Mouse (Mus musculus): ENCODE measurements around the gene Cd33.

Gene Cd33

DNA sequence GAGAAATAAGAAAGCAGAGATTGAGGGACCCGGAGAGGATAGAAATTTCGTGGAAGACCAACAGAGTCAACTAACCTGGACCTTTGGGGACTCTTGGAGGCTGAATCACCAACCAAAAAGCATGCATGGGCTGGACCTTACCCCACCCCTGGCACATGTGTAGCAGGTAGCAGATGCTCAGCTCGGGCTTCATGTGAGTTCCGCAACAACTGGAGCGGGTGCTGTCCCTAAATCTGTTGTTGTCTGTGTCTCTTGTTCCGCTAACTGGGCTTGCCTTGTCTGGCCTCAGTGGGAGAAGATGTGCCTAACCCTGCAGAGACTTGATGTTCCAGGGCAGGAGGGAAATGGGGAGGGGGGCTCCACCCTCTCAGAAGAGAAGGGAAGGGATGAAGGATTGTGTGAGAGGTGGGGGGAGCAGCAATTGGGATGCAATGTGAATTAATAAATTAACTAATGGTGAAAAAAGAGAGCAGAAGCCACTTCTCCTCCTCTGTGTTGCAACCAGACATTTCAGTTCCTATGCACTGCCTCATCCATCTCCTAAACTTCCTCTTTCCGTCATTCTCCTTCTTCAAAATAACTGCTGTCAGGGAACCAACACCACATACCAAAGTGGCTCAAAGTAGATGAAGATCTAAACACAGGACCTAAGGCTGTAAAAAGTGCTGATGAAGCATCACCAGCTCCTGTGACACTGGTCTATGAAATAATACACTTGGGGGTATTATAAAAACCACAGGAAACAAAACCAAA lies at the start of gene Cd33:
Gene Cd33, minus strand, starts transcription at position 204 of the 753 bp plus-strand sequence.
- no peak for DNase-seq (ENCODE audit: low spot score in 2 of 2)

GRCm38 (mm10) chr7:43584790-43585189 lies 40.6 kb upstream of the Cd33 start:
- DNase-seq (ENCODE audit: low spot score in 2 of 2), result no peak

DNA sequence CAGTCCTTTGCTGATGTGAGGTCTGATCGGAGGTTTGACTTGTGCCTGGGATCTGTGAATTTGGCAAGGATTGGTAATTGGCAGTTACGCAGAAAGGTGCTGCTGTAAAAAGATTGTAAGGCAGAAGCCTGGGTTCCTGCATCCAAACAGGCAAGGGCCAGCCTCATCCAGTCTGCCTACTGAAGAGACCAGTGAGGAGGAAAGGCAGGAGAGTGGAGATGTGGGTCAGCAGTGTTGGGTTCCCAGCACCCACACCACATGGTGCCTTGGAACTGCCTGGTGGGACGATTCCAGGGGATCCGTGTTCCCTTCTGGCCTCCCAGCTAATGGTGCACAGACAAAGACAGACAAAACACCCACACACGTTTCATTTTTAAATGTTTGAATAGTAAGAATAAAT lies 36.3 kb upstream of the Cd33 start:
- no peak for DNase-seq (ENCODE audit: low spot score in 2 of 2)

DNA sequence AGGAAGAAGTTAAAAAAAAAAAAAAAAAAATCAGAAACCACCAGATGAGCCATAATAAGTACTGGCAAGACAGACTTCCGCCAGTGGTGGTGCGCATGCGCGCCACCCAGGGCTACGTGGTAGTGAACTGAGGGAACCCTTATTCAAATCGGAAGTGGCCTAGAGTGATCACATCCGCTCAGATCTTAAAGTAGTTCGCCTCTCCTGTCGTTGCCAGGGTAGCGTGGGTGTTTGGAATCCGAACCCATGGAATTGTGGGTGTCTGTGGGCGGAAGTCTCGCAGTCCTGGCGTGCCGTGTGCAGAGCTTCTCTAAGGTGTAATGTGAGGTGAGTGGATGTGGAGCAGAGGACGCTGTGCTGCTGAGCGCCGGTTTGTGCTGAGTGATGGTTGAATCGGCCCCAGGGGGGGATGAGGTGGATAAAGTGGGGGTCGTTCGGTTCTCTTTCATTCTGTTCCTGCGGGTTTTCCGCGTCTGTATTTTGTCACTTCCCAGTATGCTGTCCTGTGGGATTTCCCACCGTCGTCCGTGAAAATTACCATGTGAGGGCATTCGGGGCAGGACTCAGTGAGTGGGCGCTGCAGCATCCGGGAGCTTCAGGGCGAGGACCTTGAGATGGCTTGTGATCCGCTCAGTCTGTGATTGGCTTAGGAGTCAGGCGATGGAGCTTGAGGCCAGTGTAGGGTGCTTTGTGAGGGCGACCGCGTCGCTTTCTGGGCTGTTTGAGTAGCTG lies 35.4 kb upstream of the Cd33 start, which contains the start of gene Zfp719:
Gene Zfp719, plus strand, starts transcription at position 171 of the 732 bp plus-strand sequence.
- peak; percentile 90 to 94 for DNase-seq (ENCODE audit: low spot score in 2 of 2)

GRCm38 (mm10) chr7:43571216-43571615 lies 27.0 kb upstream of the Cd33 start:
- no peak for DNase-seq (ENCODE audit: low spot score in 2 of 2)

GRCm38 (mm10) chr7:43563300-43563699 lies 19.1 kb upstream of the Cd33 start:
- DNase-seq (ENCODE audit: low spot score in 2 of 2), result no peak

GRCm38 (mm10) chr7:43562651-43563070 lies 18.4 kb upstream of the Cd33 start:
- DNase-seq (ENCODE audit: low spot score in 2 of 2), result no peak

DNA sequence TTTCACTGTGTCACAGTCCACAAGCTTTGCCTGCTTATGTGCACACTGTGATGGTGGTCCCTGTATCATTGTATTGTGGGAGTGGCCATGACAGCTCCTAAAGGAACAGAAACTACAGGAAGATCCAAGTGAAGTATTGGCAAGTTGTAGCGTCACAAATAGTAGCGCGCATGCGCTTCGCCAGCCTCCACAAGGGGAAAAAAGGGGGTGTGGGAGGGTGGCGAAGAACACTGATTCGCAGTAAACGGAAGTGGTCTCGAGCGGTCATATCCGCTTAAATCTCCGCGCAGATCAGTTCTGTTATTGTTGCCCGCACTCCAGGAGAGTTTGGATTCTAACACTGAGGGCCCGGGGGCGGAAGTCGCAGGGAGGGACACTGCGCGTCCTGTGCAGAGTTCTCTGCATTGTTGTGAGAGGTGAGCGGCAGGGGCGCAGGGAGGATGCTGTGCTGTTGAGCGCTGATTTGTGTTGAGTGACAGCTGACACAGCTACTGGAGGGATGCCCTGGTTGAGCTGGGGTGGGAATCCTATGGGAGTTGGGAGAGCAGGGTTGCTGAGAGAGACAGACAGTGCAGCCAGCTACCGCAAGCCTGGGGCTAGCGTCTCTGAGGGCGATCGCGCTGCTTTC lies 17.9 kb upstream of the Cd33 start, which contains the start of gene Zfp658:
Gene Zfp658, plus strand, starts transcription at position 251 of the 628 bp plus-strand sequence.
- DNase-seq (ENCODE audit: low spot score in 2 of 2), result peak; percentile 73 to 84

GRCm38 (mm10) chr7:43556901-43557300 lies 12.7 kb upstream of the Cd33 start:
- no peak for DNase-seq (ENCODE audit: low spot score in 2 of 2)

GRCm38 (mm10) chr7:43555351-43555750 lies 11.1 kb upstream of the Cd33 start:
- DNase-seq (ENCODE audit: low spot score in 2 of 2), result no peak

- no peak for DNase-seq (ENCODE audit: low spot score in 2 of 2)
Measured at GRCm38 (mm10) chr7:43554550-43554949, 10.3 kb upstream of the Cd33 start.

DNA sequence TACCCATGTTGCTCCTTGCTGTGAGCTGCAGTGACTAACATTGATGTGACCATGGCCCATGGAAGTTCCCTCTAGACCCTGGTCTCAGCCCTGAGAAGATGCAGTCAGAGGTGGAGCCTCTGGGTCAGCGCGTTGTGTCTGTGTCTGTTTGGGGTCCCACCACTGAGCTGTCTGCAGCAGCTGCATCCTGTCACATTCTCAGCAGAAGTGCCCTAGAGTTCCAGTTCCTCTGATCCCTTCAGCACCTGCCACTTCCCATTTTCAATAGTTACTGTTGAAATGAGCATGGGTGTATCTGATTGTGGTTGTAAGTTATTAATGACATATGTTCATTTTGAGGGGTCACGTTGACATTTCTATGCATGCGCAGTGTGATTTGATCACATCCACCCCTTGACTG lies 8.9 kb upstream of the Cd33 start:
- peak in 1 of 2 experiments; percentile 31 for DNase-seq (ENCODE audit: low spot score in 2 of 2)

- DNase-seq (ENCODE audit: low spot score in 2 of 2), result no peak
Measured at GRCm38 (mm10) chr7:43548206-43548605, 4.0 kb upstream of the Cd33 start.

GRCm38 (mm10) chr7:43547666-43548065 lies 3.4 kb upstream of the Cd33 start:
- DNase-seq (ENCODE audit: low spot score in 2 of 2), result no peak

- no peak for DNase-seq (ENCODE audit: low spot score in 2 of 2)
Measured at GRCm38 (mm10) chr7:43545656-43546545, 1.7 kb upstream of the Cd33 start.

DNA sequence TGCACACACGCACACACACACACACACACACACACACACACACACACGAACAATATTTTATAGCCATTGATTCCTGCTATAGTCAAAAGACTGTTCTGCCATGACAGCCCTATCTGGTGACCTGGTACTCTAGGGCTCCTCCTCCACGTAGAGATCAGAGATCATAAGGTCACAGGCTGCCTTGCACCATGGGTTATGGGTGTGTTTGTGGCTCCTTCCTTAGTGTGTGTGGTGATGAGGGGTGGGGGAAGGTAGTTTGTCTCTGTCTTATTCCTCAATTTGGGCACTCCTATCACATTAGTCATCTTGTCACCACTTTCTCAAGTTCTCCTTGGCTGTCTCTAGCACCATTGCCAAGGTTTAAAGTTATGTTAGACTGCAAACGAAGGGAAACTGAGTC lies 5.7 kb downstream of the Cd33 start:
- DNase-seq (ENCODE audit: low spot score in 2 of 2), result no peak

DNA sequence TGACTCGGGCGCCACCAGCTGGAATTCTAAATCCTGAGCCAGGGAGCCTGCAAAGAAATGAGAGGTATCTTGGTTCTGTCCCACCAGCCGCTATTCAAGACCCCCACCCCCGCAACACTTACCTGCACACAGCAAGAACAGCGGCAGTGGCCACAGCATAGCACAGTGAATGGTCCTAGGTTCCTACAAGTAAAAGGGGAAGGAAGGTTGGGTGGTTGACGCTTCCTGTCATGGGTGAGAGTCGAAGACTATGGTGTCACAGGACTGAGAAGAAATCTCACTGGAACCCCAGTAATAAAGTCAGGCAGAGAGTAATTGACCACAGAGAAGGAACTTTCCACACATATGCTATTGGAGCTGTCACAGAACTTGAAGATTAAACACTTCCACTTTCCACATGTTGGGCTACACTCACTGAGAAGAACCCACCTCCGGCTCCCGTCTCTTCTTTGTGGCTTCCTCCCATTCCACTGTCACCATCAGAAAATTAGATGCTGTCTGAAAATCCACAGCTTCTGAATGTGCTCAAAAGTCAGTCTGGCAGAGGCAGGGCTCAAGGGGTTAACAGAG lies 11.2 kb downstream of the Cd33 start:
- no peak for DNase-seq (ENCODE audit: low spot score in 2 of 2)

- no peak for DNase-seq (ENCODE audit: low spot score in 2 of 2)
Measured at GRCm38 (mm10) chr7:43530216-43530785, 13.9 kb downstream of the Cd33 start.

DNA sequence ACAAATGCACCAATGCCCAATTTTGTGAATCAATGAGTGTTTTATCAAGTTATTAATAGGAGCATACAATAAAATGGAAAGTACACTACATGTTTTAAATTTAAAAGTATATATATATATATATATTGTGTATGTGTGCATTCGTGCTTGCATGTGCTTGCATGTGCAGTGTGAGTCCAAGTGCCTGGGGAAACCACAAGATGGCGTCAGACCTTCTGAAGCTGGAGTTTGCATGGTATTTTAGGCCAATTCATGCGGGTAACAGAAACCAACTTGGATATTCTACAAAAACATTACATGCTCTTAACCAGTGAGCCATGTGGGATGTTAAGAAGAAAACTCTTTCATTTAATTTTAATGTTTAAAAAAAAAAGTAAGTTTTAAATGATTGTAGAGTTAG lies 18.9 kb downstream of the Cd33 start:
- no peak for DNase-seq (ENCODE audit: low spot score in 2 of 2)

GRCm38 (mm10) chr7:43522776-43523175 lies 21.5 kb downstream of the Cd33 start:
- DNase-seq (ENCODE audit: low spot score in 2 of 2), result no peak

GRCm38 (mm10) chr7:43518341-43518740 lies 25.9 kb downstream of the Cd33 start:
- no peak for DNase-seq (ENCODE audit: low spot score in 2 of 2)

Data from frontal cortex, postnatal 14 days (tissue).